Mouse (Mus musculus) CD8-positive naive resting alpha-beta T cell, adult 57 days (primary cell): ENCODE measurements around the gene Zfp944. TPM values are rescaled to one million over a fixed set of nuclear protein-coding genes. Genes with fewer than 3 reads are reported as not detected.

ENCODE experiments used
- total RNA-seq: library from RNA; stranded (reverse); gene quantifications from one replicate; pipeline ENCODE4 v1.2.4, GENCODE M21; 2023

Zfp944 gene
- total RNA-seq = 9.9 TPM

GRCm38 (mm10) chr17:22361101-22361781, at the start of gene Zfp944, which contains the start of gene Zfp758:
TSS of gene Zfp944 (minus strand) at chr17:22361400.
TSS of gene Zfp758 (plus strand) at chr17:22361453.

DNA sequence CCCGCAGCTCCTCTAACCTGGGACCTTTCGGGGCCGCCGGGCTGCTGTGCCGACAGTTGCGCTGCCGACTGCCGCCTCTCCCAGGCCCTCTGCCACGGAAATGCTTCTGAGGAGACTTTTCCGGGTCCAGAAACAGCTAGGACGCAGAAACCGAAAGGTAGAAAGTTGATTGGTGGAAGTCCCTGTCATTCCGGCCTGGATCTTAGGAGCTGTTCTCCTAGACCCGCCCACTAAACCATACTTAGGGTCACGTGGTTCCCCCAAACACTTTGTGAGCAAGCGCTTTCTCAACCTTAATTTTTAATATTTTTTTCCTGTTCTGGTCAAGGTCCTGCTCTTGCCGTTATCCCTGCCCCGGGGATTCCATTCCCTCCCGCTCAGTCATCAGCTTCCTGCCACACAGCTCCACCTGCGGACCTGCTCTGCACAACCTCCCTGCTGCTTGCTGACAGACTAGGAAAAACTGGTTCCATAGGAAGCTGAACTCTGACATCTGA, 46.4 kb downstream of the Zfp944 start, which contains the start of gene CT030661.1:
TSS of gene CT030661.1 (minus strand) at position 108 of the 497 bp plus-strand sequence.

Other genes with a start within 250 kb of the Zfp944 start
- 0.31 TPM for gene Zfp947, start 195.2 kb downstream of the Zfp944 start, total RNA-seq
- gene Zfp994, start 135.8 kb downstream of the Zfp944 start, total RNA-seq = 5.9 TPM
- gene CT030661.1, start 46.6 kb downstream of the Zfp944 start, total RNA-seq = 10.0 TPM
- gene Zfp758, start 53 bp upstream of the Zfp944 start, total RNA-seq = 13.2 TPM
- gene Zfp946, start 62.8 kb upstream of the Zfp944 start, total RNA-seq = 6.5 TPM
- gene Vmn2r111, start 212.1 kb upstream of the Zfp944 start, total RNA-seq = not detected
- gene Vmn2r112, start 239.6 kb upstream of the Zfp944 start, total RNA-seq = not detected